Mouse (Mus musculus) testis, adult 2 months (tissue): ENCODE results near the gene Rrp1b. TPM values are rescaled to one million over a fixed set of nuclear protein-coding genes. Genes with fewer than 3 reads are reported as not detected.

Experiments used
- H3K27ac ChIP-seq: fragments of 200-500 bp; 2 replicates; pipeline ENCODE4 v1.5.1; 2012; ENCODE audit warnings: low read depth, low read length; ENCODE audit not compliant: control insufficient read depth, insufficient read depth
- H3K27me3 ChIP-seq: fragments of 200-500 bp; 2 replicates; pipeline ENCODE4 v1.6.1; 2012; ENCODE audit warnings: mild to moderate bottlenecking, low read length, moderate library complexity; ENCODE audit not compliant: control insufficient read depth, insufficient read depth
- H3K36me3 ChIP-seq: fragments of 200-500 bp; 2 replicates; pipeline ENCODE4 v1.6.1; 2012; ENCODE audit warnings: mild to moderate bottlenecking, low read length; ENCODE audit not compliant: control insufficient read depth, insufficient read depth
- H3K4me1 ChIP-seq: fragments of 200-500 bp; 2 replicates; pipeline ENCODE4 v1.6.1; 2012; ENCODE audit warnings: low read length; ENCODE audit not compliant: control insufficient read depth, insufficient read depth
- H3K4me3 ChIP-seq: fragments of 200-500 bp; 2 replicates; pipeline ENCODE4 v1.5.1; 2012; ENCODE audit warnings: low read depth, mild to moderate bottlenecking, low read length, moderate library complexity, mixed read lengths; ENCODE audit not compliant: control insufficient read depth
- CTCF ChIP-seq: fragments of 200-500 bp; IDR thresholded peaks from 2 replicates; pipeline ENCODE4 v1.5.1; 2012; ENCODE audit warnings: low read depth, mild to moderate bottlenecking, inconsistent platforms, low read length, moderate library complexity; ENCODE audit not compliant: control insufficient read depth, insufficient read depth, insufficient replicate concordance
- POLR2A ChIP-seq: fragments of 200-500 bp; IDR thresholded peaks from 2 replicates; pipeline ENCODE4 v1.6.1; 2012; ENCODE audit warnings: low read depth, mild to moderate bottlenecking, inconsistent platforms, low read length, moderate library complexity; ENCODE audit not compliant: control insufficient read depth
- polyA plus RNA-seq: library from polyadenylated mRNA; depleted of rRNA; stranded (reverse); fragments of >200 nt; gene quantifications from 2 replicates; pipeline ENCODE4 v1.2.3, GENCODE M21; 2012

Gene Rrp1b
- polyA plus RNA-seq, 1 experiment, result 6.7 TPM

DNA sequence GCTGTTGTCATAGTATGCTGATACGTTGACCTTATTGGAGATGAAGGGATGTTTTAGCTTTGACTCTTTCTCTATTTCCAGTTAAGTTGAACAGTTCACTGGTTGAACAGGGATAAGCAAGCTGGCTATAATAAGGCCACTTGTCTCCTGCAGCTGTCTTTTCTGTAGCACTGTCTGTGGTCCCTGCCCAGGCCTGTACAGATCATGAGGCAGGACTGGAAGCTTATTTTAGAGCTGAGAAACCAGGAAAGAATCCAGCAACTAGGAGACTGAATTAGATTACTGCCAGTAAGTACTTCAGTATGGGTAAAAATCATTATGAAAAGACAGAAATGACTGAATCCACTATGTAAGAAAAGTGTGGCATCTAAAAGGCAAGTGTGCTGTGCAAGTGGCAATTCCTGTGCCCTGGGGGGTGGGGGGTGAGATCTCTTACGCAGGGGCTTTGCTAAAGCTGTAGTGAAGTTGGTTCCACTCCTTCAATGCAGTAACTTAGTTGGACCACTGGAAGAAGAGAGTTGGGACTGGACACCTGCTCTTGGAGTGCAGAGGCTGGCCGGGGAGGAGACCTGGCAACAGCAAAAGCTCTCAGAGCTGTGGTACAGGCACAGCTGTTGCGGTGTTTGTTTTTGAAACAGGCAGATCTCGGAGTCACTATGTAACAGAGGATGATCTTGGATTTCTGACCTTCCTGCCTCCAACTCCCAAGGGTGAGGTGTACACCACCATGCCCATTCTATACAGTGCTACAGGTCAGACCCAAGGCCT, 17.6 kb upstream of the Rrp1b start:
- TF ChIP-seq CTCF (no peak), POLR2A (no peak)
- Histone ChIP-seq H3K36me3 (peaks cover 3% of the 10 kb centered on the region), H3K27ac (no peak overlapping the region), H3K27me3 (no peaks in the 10 kb centered on the region), H3K4me3 (no peak overlapping the region), H3K4me1 (no peaks in the 10 kb centered on the region)

DNA sequence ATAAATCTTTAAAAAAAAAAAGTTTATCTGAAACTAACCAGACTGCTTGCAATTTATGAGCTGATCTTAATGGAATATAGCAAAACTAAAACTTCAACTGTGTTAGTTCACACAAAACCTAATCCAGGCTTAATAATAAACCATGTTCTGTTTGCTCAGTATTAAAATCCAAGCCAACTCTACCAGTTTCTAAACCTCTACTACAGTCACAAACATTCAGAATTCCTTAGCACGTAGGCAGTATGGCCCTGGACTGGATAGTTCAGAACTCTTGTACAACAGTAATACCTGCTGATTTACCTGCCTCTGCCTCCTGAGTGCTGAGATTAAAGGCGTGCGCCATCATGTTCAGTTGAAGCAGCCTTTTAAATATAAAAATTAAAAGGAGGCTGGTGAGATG, 13.9 kb upstream of the Rrp1b start:
- no peaks in the 10 kb centered on the region for H3K27me3 ChIP-seq
- H3K27ac ChIP-seq, result no peak overlapping the region
- no peaks in the 10 kb centered on the region for H3K4me1 ChIP-seq
- peaks cover 3% of the 10 kb centered on the region for H3K36me3 ChIP-seq
- no peak for TF ChIP-seq CTCF
- no peak for TF ChIP-seq POLR2A
- H3K4me3 ChIP-seq, result no peak overlapping the region

- no peak for TF ChIP-seq CTCF
- Histone ChIP-seq H3K36me3 (peaks cover 3% of the 10 kb centered on the region), H3K27me3 (no peaks in the 10 kb centered on the region), H3K27ac (no peak overlapping the region), H3K4me1 (no peaks in the 10 kb centered on the region), H3K4me3 (no peak overlapping the region)
Observed at GRCm38 (mm10) chr17:32022551-32022950, 13.3 kb upstream of the Rrp1b start.

DNA sequence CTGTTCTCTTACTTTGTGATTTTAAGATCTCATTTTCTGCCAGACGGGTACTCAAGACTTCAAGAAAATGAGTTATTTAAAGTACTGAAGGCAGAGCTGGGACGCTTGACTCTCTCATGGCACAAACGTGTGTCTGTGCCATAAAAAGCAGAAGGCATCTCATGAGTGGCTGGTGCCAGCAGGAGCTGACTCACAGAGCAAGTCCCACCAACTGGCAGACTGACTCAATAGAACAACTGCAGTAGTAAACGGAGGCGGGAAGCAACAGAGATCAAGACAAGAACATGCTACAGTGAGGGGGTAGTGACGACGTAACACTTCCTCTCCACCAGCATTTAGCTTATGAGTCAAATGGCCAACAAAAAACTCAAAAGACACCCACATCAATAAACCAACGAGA, 12.8 kb upstream of the Rrp1b start:
- Histone ChIP-seq H3K36me3 (peaks cover 3% of the 10 kb centered on the region), H3K27me3 (no peaks in the 10 kb centered on the region), H3K4me1 (no peaks in the 10 kb centered on the region), H3K4me3 (no peak overlapping the region), H3K27ac (no peak overlapping the region)
- TF ChIP-seq POLR2A (no peak), CTCF (no peak)

- no peak overlapping the region for H3K4me3 ChIP-seq
- H3K27ac ChIP-seq, result no peak overlapping the region
- no peaks in the 10 kb centered on the region for H3K27me3 ChIP-seq
- H3K36me3 ChIP-seq, result peaks cover 5% of the 10 kb centered on the region
- no peaks in the 10 kb centered on the region for H3K4me1 ChIP-seq
- no peak for TF ChIP-seq POLR2A
Observed at GRCm38 (mm10) chr17:32024671-32025073, 11.2 kb upstream of the Rrp1b start.

DNA sequence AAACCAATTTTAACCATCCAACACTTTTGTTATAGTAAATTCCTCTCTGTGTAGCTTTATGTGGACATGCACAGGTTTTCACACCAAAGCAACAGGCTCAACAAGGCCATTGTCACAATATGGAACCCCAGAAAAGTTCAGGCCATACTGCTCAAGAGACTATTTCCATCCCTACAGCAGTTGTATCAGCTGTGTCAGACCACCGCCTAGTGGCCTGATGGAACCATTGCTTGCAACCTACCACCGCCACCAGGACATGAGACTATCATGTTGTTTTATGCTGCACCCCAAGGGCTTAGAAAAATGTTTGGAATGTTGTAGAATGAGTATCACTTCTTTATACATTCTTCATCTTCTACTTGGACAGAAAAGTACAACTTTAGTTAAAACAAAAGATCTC, 10.5 kb upstream of the Rrp1b start:
- Histone ChIP-seq H3K36me3 (peaks cover 5% of the 10 kb centered on the region), H3K27ac (no peak overlapping the region), H3K4me3 (no peak overlapping the region), H3K4me1 (no peaks in the 10 kb centered on the region), H3K27me3 (no peaks in the 10 kb centered on the region)
- TF ChIP-seq CTCF, result peak; percentile 59; the same call in 1 of the 2 replicates
- TF ChIP-seq POLR2A, result no peak

GRCm38 (mm10) chr17:32027666-32028065, 8.2 kb upstream of the Rrp1b start:
- TF ChIP-seq CTCF, result no peak
- TF ChIP-seq POLR2A, result no peak
- H3K4me1 ChIP-seq, result no peaks in the 10 kb centered on the region

More at GRCm38 (mm10) chr17:32027666-32028065, 8.2 kb upstream of the Rrp1b start:
- H3K4me3 ChIP-seq, result no peak overlapping the region
- H3K27ac ChIP-seq, result no peak overlapping the region
- peaks cover 2% of the 10 kb centered on the region for H3K36me3 ChIP-seq
- H3K27me3 ChIP-seq, result no peaks in the 10 kb centered on the region
